Mouse (Mus musculus) left cerebral cortex, adult 18-20 months (tissue): Measurements from ENCODE around the gene Wdr81. TPM values are rescaled to one million over a fixed set of nuclear protein-coding genes. Genes with fewer than 3 reads are reported as not detected.

ENCODE experiments used
- DNase-seq, 2 experiments: peaks; one replicate each; pipeline ENCODE4 v3.0.0; 2021 to 2022; ENCODE audit warnings: low spot score in 2 of 2, mixed read lengths in 1 of 2
- total RNA-seq, 2 experiments: library from RNA; stranded (reverse); gene quantifications; 2 replicates each; pipeline ENCODE4 v1.2.3; 2021

Gene Wdr81
- total RNA-seq, 2 experiments from 2014 or later, result 18.7 to 19.4 TPM

DNA sequence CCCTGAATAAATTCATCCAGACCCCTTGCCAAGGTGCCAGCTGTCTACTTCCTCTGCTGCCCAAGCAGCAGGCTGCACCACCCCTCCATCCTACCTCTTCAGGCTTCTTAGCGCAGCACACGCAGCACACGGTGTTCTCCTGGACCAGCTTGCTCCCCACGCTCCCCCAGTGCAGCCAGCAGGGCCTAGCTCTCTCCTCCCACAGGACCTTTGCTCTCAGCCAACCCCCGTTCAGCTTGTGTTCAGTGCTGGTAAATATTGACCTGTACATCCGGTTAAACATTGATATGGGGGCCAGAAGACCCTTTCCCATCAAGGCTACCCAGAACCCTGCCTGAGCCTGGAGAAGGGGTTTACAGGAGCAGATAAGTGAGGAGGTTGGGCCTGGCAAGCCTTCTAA lies 15.2 kb downstream of the Wdr81 start, which contains the start of gene Serpinf2:
Gene Serpinf2 (minus strand): TSS at position 229 of the 400 bp plus-strand sequence.
- DNase-seq, result no peak

- DNase-seq, result no peak
Observed at GRCm38 (mm10) chr11:75438804-75439203, 15.7 kb downstream of the Wdr81 start.

GRCm38 (mm10) chr11:75438194-75438593 lies 16.3 kb downstream of the Wdr81 start:
- DNase-seq, result no peak

- no peak for DNase-seq
Observed at GRCm38 (mm10) chr11:75434138-75434537, 20.4 kb downstream of the Wdr81 start.

GRCm38 (mm10) chr11:75431307-75431706 lies 23.2 kb downstream of the Wdr81 start:
- DNase-seq, result peak; percentile 56 to 60

GRCm38 (mm10) chr11:75429019-75429705 lies 25.4 kb downstream of the Wdr81 start:
- no peak for DNase-seq

- no peak for DNase-seq
Observed at GRCm38 (mm10) chr11:75424459-75424858, 30.1 kb downstream of the Wdr81 start.

DNA sequence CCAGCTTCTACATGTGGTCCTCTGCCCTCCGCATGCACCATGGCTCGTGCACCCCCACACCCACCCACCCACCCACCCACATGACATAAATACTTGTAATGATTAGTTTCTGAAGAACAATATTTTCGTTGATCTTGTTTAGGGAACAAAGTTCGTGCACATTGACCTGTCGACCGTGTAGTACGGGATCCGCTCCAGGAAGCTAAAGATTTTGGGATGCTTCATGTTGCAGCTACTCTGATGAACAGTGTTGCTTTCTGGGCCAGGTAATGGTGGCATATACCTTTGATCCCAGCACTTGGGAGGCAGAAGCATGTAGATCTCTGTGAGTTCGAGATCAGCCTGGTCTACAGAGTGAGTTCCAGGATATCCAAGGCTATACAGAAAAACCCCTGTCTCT lies 30.5 kb downstream of the Wdr81 start:
- no peak for DNase-seq

GRCm38 (mm10) chr11:75423091-75423490 lies 31.4 kb downstream of the Wdr81 start:
- DNase-seq, result no peak

GRCm38 (mm10) chr11:75422013-75422792 lies 32.3 kb downstream of the Wdr81 start, which contains the start of gene Serpinf1:
Gene Serpinf1 (minus strand): TSS chr11:75422701.
- no peak for DNase-seq

- no peak for DNase-seq
Observed at GRCm38 (mm10) chr11:75421375-75422012, 33.0 kb downstream of the Wdr81 start.

GRCm38 (mm10) chr11:75420810-75421374 lies 33.6 kb downstream of the Wdr81 start:
- DNase-seq, result no peak

- DNase-seq, result no peak
Observed at GRCm38 (mm10) chr11:75420037-75420436, 34.5 kb downstream of the Wdr81 start.

GRCm38 (mm10) chr11:75415994-75416393 lies 38.5 kb downstream of the Wdr81 start:
- DNase-seq, result no peak

GRCm38 (mm10) chr11:75415096-75415495 lies 39.4 kb downstream of the Wdr81 start:
- DNase-seq, result no peak

GRCm38 (mm10) chr11:75410591-75410990 lies 43.9 kb downstream of the Wdr81 start:
- no peak for DNase-seq

DNA sequence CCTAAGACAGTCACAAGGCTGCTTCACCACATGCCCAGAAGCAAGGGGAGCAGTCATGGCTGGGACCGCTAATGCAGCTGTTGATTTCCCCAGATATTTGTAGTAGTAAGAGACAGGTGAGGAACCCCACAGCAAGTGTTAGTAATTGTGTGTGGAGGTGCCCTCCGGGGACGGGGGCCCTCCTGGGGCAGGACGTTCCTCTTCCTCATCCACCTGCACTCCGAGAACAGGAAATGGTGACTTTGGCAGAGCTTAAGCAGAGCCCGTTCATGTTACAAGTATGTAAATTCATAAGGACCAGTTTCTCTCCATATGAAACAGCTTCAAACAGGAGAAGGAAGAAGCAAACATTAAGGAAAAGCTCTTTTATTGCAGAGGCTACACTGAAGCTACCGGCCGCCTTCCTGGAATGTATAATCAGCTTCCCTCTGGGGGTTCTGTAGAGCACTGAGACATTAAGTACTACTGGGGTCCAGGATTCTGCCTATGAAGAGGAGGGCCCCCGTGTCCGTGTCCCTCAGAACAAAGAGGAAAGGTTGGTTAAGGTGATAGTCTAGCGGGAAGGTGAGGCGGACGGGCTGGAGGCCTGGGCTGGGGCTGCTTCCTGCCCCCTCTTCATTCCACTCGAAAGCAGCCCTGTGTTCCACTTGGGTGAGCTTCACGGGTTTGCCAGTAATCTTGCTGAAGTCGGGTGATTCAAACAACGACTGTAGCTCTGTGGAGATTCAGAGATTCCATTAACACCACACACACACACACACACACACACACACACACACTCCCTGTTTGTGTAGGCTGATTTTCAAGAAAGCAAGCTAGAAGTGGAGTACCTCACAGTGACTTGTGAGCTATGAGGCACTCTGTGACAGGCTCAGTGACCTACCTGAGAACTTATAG lies 44.6 kb downstream of the Wdr81 start:
- DNase-seq, result no peak

DNA sequence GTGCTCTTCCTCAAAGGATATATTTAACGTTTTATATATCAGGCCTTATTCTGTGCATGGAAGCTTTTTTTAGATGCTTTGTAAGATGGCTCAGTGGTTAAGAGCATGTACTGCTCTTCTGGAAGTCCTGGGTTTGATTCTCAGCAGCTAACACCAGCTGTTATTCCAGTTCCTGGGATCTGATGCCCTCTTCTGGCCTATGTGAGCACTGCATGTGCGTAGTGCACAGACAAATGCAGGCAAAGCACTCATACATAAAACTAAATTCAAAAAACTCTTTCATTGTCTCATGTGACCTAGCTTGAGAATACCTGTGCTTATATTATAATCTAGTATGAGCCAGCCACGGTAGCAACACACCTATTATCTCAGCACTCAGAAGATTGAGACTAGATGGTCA lies 47.7 kb downstream of the Wdr81 start:
- peak in 1 of 2 experiments; percentile 45 for DNase-seq

- no peak for DNase-seq
Observed at GRCm38 (mm10) chr11:75406104-75406503, 48.4 kb downstream of the Wdr81 start.

DNA sequence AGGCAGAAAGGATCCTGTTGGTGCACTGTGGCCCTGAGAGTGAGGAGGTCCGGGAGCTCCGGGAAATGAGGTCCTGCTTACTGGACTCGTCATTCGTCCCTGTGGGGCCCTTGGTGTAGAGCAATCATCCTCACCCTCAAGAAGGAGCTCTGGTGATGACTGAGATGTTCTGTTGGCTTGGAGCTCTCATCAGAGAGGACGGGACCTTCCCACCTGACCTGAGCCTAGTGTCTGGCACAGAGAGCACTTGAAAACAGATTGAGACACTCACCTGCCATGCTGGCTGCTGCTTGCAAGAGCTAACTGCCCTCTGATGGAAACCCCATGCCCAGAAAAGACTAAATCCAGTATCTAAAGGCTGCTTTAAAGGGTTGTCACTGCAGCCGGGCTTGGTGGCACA lies 49.7 kb downstream of the Wdr81 start:
- DNase-seq, result no peak
